Mouse (Mus musculus): ENCODE data around the gene Ldb3.

GRCm38 (mm10) chr14:34500309-34500708, 88.2 kb downstream of the Ldb3 start:
- TF ChIP-seq CTCF (IDR thresholded peaks at IDR 0.05; ENCODE audit: control insufficient read depth, insufficient read depth, insufficient replicate concordance, low read depth, low read length) (no peak), POLR2A (IDR thresholded peaks at IDR 0.05; ENCODE audit: control insufficient read depth, low read depth, low read length) (no peak)

Data from testis, adult 2 months (tissue).